Mouse (Mus musculus): ENCODE measurements around the gene Adipoq. TPM values are rescaled to one million over a fixed set of nuclear protein-coding genes. Genes with fewer than 3 reads are reported as not detected.

The Adipoq gene
- total and polyA plus RNA-seq, 3 experiments, result 0.16 TPM; not detected in 2

DNA sequence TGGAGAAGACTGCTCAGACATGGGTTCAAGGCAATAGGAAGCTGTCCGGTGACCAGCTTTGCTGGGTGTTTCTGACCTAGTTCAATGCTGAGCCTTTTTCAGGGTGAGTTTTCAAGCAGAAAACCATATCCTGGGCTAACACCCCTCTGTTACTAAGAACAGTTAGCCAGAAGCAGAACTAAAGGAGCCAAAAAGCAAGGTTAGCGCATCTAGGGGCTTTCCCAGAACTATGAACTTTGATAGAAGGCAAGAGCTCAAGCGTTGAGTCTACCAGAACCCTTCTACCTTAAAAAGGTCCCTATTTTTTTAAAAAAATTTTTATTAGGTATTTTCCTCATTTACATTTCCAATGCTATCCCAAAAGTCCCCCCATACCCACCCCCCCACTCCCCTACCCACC is 5.4 kb upstream of the Adipoq start:
- Histone ChIP-seq H3K4me1 (ENCODE audit: insufficient read depth, low read depth, low read length) (no peaks in the 10 kb centered on the region), H3K9me3 (replicated peaks) (no peaks in the 10 kb centered on the region), H3K4me3 (ENCODE audit: low read depth, low read length) (no peak overlapping the region), H3K36me3 (replicated peaks) (no peaks in the 10 kb centered on the region), H3K27me3 (ENCODE audit: insufficient read depth, low read length) (peaks cover 5% of the 10 kb centered on the region; the same call in 1 of the 2 replicates)
- no peak for DNase-seq (ENCODE audit: low spot score)
- no peak for TF ChIP-seq POLR2AphosphoS5 (IDR thresholded peaks at IDR 0.05; ENCODE audit: insufficient replicate concordance, low read depth, low read length)
- TF ChIP-seq GATA1 (IDR thresholded peaks at IDR 0.05; ENCODE audit: borderline replicate concordance, low read length), result no peak
- TF ChIP-seq GATA2 (IDR thresholded peaks at IDR 0.05; ENCODE audit: borderline replicate concordance, low read depth, low read length), result no peak
- TF ChIP-seq TAL1 (conservative IDR thresholded peaks at IDR 0.05; ENCODE audit: low read depth, low read length), result no peak
- TF ChIP-seq CTCF (IDR thresholded peaks at IDR 0.05; ENCODE audit: low read depth, low read length), result no peak
- ATAC-seq (ENCODE audit: extremely low read depth, insufficient number of reproducible peaks, low FRiP score, poor library complexity, severe bottlenecking), result no peak

DNA sequence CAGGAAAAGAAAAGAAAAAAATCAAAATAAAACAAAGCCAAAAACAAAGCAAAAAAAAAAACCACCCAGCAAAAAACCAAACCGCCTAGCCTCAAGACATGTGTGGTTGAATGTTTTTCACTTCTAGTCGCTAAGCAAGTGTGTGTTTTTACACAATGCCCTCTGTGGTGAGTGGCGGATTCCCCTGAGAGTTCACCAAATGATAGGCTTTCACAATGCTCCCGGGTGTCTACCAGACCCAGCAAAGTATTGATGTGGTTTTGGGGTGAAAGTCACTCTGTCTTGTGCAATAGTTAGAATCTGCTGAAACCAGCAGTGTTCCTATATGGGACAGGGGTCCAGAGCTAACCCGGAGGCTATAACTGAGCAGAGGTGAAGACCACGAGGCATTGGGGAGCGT is 2.0 kb upstream of the Adipoq start:
- DNase-seq (ENCODE audit: low spot score), result no peak

DNA sequence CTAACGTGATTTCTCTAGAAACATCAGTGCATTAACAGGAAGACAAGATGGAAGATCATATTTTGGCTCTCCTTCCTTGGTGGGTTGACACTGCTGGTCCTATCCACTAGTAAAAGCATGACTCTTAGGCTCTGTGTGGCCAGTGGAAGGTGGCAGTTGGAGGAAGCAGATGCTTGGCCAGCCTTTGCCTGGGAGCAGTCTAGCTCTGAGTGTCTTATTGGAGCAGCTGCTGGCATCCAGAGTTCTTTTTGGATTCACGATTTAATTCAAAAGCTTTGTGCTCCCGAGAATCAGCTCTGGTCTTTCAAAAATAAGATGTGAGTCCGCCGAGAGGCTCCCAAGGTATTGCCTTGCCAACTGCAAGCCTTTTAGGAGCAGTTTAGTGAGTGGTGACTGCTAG is 1.1 kb upstream of the Adipoq start:
- H3K27me3 ChIP-seq (ENCODE audit: insufficient read depth, low read length), result no peaks in the 10 kb centered on the region
- TF ChIP-seq POLR2AphosphoS5 (IDR thresholded peaks at IDR 0.05; ENCODE audit: insufficient replicate concordance, low read depth, low read length), result no peak
- no peak for TF ChIP-seq CTCF (IDR thresholded peaks at IDR 0.05; ENCODE audit: low read depth, low read length)
- TF ChIP-seq GATA2 (IDR thresholded peaks at IDR 0.05; ENCODE audit: borderline replicate concordance, low read depth, low read length), result no peak
- no peak for TF ChIP-seq GATA1 (IDR thresholded peaks at IDR 0.05; ENCODE audit: borderline replicate concordance, low read length)
- TF ChIP-seq TAL1 (conservative IDR thresholded peaks at IDR 0.05; ENCODE audit: low read depth, low read length), result no peak
- no peak overlapping the region for H3K4me3 ChIP-seq (ENCODE audit: low read depth, low read length)
- DNase-seq (ENCODE audit: low spot score), result no peak
- H3K9me3 ChIP-seq (replicated peaks), result no peaks in the 10 kb centered on the region
- no peaks in the 10 kb centered on the region for H3K36me3 ChIP-seq (replicated peaks)
- no peak for ATAC-seq (ENCODE audit: extremely low read depth, insufficient number of reproducible peaks, low FRiP score, poor library complexity, severe bottlenecking)
- no peaks in the 10 kb centered on the region for H3K4me1 ChIP-seq (ENCODE audit: insufficient read depth, low read depth, low read length)

More for the DNA sequence above, 2.0 kb upstream of the Adipoq start:
- TF ChIP-seq TAL1 (conservative IDR thresholded peaks at IDR 0.05; ENCODE audit: low read depth, low read length) (no peak), GATA1 (IDR thresholded peaks at IDR 0.05; ENCODE audit: borderline replicate concordance, low read length) (no peak), POLR2AphosphoS5 (IDR thresholded peaks at IDR 0.05; ENCODE audit: insufficient replicate concordance, low read depth, low read length) (no peak), CTCF (IDR thresholded peaks at IDR 0.05; ENCODE audit: low read depth, low read length) (no peak)
- Histone ChIP-seq H3K4me3 (ENCODE audit: low read depth, low read length) (no peak overlapping the region), H3K27me3 (ENCODE audit: insufficient read depth, low read length) (no peaks in the 10 kb centered on the region; the same call in 1 of the 2 replicates), H3K36me3 (replicated peaks) (no peaks in the 10 kb centered on the region), H3K9me3 (replicated peaks) (no peaks in the 10 kb centered on the region), H3K4me1 (ENCODE audit: insufficient read depth, low read depth, low read length) (no peaks in the 10 kb centered on the region)
- no peak for ATAC-seq (ENCODE audit: extremely low read depth, insufficient number of reproducible peaks, low FRiP score, poor library complexity, severe bottlenecking)

DNA sequence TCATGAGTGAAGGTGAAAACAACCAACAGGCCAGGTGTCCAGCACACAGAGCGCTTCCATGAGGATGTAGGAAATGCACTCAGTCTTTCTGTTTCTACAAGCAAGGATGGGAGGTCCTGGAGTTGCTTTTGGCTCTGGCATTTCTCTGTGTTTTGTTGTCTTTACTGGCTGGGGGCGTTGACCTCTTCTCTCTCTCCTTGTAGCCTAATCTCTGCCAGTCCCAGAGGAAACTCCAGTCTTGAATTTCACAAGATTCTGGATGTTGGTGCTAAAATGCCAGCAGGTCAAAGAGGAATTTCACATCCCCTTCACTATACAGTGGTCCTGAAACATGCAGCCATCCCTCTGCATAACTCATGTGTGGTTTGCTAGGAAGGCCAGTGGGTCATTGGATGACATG is 2.6 kb downstream of the Adipoq start:
- DNase-seq (ENCODE audit: low spot score), result no peak
- no peaks in the 10 kb centered on the region for H3K9me3 ChIP-seq (replicated peaks)
- no peaks in the 10 kb centered on the region for H3K27me3 ChIP-seq (ENCODE audit: insufficient read depth, low read length)
- no peak overlapping the region for H3K4me3 ChIP-seq (ENCODE audit: low read depth, low read length)
- no peak for ATAC-seq (ENCODE audit: extremely low read depth, insufficient number of reproducible peaks, low FRiP score, poor library complexity, severe bottlenecking)
- no peaks in the 10 kb centered on the region for H3K36me3 ChIP-seq (replicated peaks)
- TF ChIP-seq TAL1 (conservative IDR thresholded peaks at IDR 0.05; ENCODE audit: low read depth, low read length) (no peak), GATA1 (IDR thresholded peaks at IDR 0.05; ENCODE audit: borderline replicate concordance, low read length) (no peak), POLR2AphosphoS5 (IDR thresholded peaks at IDR 0.05; ENCODE audit: insufficient replicate concordance, low read depth, low read length) (no peak), CTCF (IDR thresholded peaks at IDR 0.05; ENCODE audit: low read depth, low read length) (no peak), GATA2 (IDR thresholded peaks at IDR 0.05; ENCODE audit: borderline replicate concordance, low read depth, low read length) (no peak)
- H3K4me1 ChIP-seq (ENCODE audit: insufficient read depth, low read depth, low read length), result no peaks in the 10 kb centered on the region

DNA sequence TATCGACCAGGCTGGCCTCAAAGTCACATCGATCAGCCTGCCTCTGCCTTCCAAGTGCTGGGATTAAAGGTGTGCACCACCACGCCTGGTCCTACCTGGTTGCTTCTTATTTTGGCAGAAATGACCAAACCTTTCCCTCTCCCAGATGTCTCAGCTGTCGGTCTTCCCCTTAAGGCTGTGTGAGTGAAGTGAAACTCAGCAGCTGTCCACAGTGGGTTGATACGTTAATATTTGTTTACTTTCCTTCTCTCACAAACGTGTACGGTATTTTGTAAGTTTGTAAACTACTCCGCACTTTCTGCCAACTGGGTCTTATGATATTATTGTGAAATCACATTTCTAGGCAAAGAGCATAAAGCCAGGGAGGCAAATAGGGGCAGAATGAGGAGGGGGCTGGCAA is 3.1 kb downstream of the Adipoq start:
- H3K27me3 ChIP-seq (ENCODE audit: insufficient read depth, low read length), result 0 out of 2 replicates have a peak, but pooled peaks cover 2% of the 10 kb centered on the region
- no peaks in the 10 kb centered on the region for H3K9me3 ChIP-seq (replicated peaks)
- no peak for DNase-seq (ENCODE audit: low spot score)
- H3K36me3 ChIP-seq (replicated peaks), result no peaks in the 10 kb centered on the region
- H3K4me3 ChIP-seq (ENCODE audit: low read depth, low read length), result no peak overlapping the region
- no peak for ATAC-seq (ENCODE audit: extremely low read depth, insufficient number of reproducible peaks, low FRiP score, poor library complexity, severe bottlenecking)
- TF ChIP-seq POLR2AphosphoS5 (IDR thresholded peaks at IDR 0.05; ENCODE audit: insufficient replicate concordance, low read depth, low read length) (no peak), CTCF (IDR thresholded peaks at IDR 0.05; ENCODE audit: low read depth, low read length) (no peak), GATA1 (IDR thresholded peaks at IDR 0.05; ENCODE audit: borderline replicate concordance, low read length) (no peak), TAL1 (conservative IDR thresholded peaks at IDR 0.05; ENCODE audit: low read depth, low read length) (no peak), GATA2 (IDR thresholded peaks at IDR 0.05; ENCODE audit: borderline replicate concordance, low read depth, low read length) (no peak)
- H3K4me1 ChIP-seq (ENCODE audit: insufficient read depth, low read depth, low read length), result no peaks in the 10 kb centered on the region

DNA sequence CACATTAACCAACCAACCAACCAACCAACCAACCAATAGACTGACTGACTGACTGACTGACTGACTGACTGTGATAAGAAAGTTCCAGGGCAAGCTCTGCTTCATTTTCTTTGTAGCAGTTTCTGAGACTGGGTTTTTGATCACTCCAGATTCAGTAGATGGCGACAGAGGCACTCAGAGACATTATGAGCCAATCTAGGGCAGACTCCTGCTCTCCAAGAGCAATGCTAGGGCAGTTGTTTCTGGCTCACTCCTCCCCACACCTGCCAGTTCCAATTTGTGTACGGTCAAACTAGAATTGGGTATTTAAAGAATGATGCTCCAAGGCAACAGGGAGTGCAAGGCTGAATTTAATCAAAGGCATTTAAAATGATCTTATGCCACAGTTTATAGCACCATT is 5.1 kb downstream of the Adipoq start:
- Histone ChIP-seq H3K9me3 (replicated peaks) (no peaks in the 10 kb centered on the region), H3K36me3 (replicated peaks) (no peaks in the 10 kb centered on the region), H3K27me3 (ENCODE audit: insufficient read depth, low read length) (0 out of 2 replicates have a peak, but pooled peaks cover 2% of the 10 kb centered on the region), H3K4me3 (ENCODE audit: low read depth, low read length) (no peak overlapping the region), H3K4me1 (ENCODE audit: insufficient read depth, low read depth, low read length) (no peaks in the 10 kb centered on the region)
- ATAC-seq (ENCODE audit: extremely low read depth, insufficient number of reproducible peaks, low FRiP score, poor library complexity, severe bottlenecking), result no peak
- TF ChIP-seq TAL1 (conservative IDR thresholded peaks at IDR 0.05; ENCODE audit: low read depth, low read length) (no peak), GATA1 (IDR thresholded peaks at IDR 0.05; ENCODE audit: borderline replicate concordance, low read length) (no peak), GATA2 (IDR thresholded peaks at IDR 0.05; ENCODE audit: borderline replicate concordance, low read depth, low read length) (no peak), CTCF (IDR thresholded peaks at IDR 0.05; ENCODE audit: low read depth, low read length) (no peak), POLR2AphosphoS5 (IDR thresholded peaks at IDR 0.05; ENCODE audit: insufficient replicate concordance, low read depth, low read length) (no peak)
- no peak for DNase-seq (ENCODE audit: low spot score)
